Mouse (Mus musculus): ENCODE results near the gene Zswim5.

DNA sequence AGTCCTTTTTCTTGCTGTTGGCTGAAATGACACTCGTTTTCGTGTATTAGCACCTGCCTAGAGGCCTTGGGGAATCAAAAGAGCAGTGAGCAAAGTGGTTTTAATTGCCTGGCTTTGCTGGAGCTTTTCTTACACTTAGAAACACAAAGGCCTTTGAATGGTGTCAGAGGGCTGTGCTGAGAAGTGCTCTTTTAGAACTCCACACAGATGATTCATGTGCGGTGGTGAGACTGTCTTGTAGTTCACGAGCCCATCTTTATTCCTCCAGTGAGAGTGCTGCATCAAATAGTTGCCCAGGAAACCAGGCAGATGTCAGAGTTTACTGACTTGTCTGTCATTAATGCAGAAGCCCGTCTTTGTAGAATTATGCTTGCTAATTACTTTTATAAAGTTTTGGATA lies 66.9 kb downstream of the Zswim5 start:
- TF ChIP-seq CTCF (IDR thresholded peaks at IDR 0.05; ENCODE audit: borderline replicate concordance, extremely low read depth, insufficient read depth, insufficient read length) (no peak), POLR2A (IDR thresholded peaks at IDR 0.05; ENCODE audit: borderline replicate concordance, extremely low read depth, insufficient read depth, insufficient read length, poor library complexity, severe bottlenecking) (no peak)

Measured in brain, embryonic 14.5 days (tissue).